Mouse (Mus musculus): ENCODE measurements at regions not wholly inside any gene's neighbourhood (a gene's known extent, or its start where the extent isn't known, plus 50 kb on each side); places are given as distances from the start of the nearest gene placed in this dataset.
A peak's percentile ranks its signal among the peaks of the same experiment; 100 is the strongest.

DNA sequence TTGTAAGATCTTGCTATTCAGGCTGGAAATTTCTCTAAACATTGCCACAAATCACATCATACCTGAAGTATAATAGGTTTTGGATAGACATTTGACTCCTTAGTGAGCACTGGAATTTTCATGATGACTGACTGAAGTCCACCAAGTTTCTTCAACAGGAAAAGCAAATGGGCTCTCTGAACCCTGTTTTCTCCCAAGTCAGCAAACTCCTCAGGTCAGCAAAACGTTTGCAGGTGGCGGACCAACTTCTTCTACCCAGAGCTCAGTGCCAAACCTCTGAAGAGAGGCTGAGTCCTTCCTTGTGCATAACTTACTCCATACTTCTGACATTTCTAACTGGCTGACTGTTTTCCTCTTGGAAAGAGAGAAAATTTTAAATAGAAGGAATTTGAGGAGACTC lies 164.2 kb upstream of the Phyhipl start:
- WGBS, result 78% methylated on average over 2 of the region's 2 CpGs
- no peak for TF ChIP-seq CTCF (IDR thresholded peaks at IDR 0.05; ENCODE audit: low read depth)
- H3K36me3 ChIP-seq (ENCODE audit: insufficient read depth, low read length), result no peaks in the 10 kb centered on the region
- H3K9ac ChIP-seq (replicated peaks; ENCODE audit: low read length), result no peak overlapping the region
- no peak overlapping the region for H3K4me3 ChIP-seq (ENCODE audit: low read length)
- H3K9me3 ChIP-seq (ENCODE audit: low read length), result no peaks in the 10 kb centered on the region
- no peaks in the 10 kb centered on the region for H3K4me1 ChIP-seq (ENCODE audit: insufficient read depth, low read length)
- DNase-seq (ENCODE audit: low spot score), result no peak
- ATAC-seq, result no peak
- H3K27me3 ChIP-seq (ENCODE audit: insufficient read depth, low read length), result no peaks in the 10 kb centered on the region
- H3K4me2 ChIP-seq (ENCODE audit: low read depth, low read length), result no peak overlapping the region
- H3K27ac ChIP-seq, result no peak overlapping the region

DNA sequence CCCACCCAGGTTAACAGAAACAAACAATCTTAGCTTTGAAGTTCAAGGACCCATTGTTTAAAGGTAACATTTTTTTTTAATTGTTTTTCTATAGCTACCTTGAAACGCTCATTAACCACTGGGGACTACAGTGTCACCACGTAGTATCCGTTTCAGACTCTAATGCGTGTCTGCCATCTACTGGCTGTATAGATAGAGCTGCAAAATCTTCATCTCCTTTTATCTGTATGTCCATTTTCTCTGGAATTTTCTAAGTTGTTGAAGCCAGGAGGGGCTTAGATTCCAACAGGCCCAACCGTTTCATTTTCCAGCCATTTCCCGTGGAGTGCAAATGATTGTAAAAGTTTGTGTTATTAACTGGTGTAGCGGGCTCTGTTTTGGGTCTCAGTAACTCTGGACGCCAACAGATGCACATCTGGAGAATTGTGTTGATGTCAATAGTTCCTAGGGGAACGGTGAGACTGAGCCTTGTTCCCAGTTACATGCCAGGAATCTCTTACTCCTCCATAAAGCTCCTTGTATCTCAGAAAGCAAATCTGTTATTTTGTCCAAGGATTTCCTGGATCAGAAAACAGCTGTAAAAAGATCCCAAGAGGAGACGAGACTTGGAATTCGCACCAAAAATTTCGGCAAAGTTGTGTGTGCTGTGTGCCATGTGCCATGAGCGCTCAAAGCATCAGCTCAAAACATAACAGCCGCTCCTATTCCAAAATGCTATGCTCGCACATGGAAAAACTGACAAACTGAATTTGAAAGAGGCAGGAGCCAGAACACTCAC lies 158.8 kb upstream of the Phyhipl start:
- peak; percentile 85 for TF ChIP-seq CTCF (IDR thresholded peaks at IDR 0.05; ENCODE audit: low read depth)

DNA sequence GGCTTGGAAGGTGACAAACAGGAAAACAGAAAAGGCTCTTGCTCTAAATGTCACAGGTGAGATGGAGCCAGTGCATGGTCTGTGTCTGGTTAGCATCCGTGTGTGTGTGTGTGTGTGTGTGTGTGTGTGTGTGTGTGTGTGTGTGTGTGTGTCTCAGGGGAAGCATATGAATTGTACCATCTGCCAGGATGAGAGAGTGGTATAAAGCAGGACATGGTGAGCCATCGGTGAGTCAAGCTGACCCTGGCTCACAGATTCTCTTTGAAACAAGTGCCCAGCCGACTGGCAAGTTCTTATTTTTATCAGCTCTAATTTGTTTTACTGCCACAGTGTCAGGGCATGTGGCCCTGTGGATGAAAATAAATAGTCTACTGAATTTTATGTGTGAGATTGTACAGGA lies 153.6 kb upstream of the Phyhipl start:
- no peak for ATAC-seq
- H3K9ac ChIP-seq (replicated peaks; ENCODE audit: low read length), result no peak overlapping the region

More for the DNA sequence above, 158.8 kb upstream of the Phyhipl start:
- H3K36me3 ChIP-seq (ENCODE audit: insufficient read depth, low read length), result no peaks in the 10 kb centered on the region
- 57% methylated on average over 15 of the region's 15 CpGs for WGBS
- no peak overlapping the region for H3K4me2 ChIP-seq (ENCODE audit: low read depth, low read length)
- no peaks in the 10 kb centered on the region for H3K27me3 ChIP-seq (ENCODE audit: insufficient read depth, low read length)
- no peaks in the 10 kb centered on the region for H3K9me3 ChIP-seq (ENCODE audit: low read length)
- DNase-seq (ENCODE audit: low spot score) (peak; percentile 87), ATAC-seq (0 out of 2 replicates have a peak, but pooled peaks have one; percentile 66)
- no peak overlapping the region for H3K4me3 ChIP-seq (ENCODE audit: low read length)
- no peaks in the 10 kb centered on the region for H3K4me1 ChIP-seq (ENCODE audit: insufficient read depth, low read length)
- no peak overlapping the region for H3K9ac ChIP-seq (replicated peaks; ENCODE audit: low read length)
- H3K27ac ChIP-seq, result no peak overlapping the region

DNA sequence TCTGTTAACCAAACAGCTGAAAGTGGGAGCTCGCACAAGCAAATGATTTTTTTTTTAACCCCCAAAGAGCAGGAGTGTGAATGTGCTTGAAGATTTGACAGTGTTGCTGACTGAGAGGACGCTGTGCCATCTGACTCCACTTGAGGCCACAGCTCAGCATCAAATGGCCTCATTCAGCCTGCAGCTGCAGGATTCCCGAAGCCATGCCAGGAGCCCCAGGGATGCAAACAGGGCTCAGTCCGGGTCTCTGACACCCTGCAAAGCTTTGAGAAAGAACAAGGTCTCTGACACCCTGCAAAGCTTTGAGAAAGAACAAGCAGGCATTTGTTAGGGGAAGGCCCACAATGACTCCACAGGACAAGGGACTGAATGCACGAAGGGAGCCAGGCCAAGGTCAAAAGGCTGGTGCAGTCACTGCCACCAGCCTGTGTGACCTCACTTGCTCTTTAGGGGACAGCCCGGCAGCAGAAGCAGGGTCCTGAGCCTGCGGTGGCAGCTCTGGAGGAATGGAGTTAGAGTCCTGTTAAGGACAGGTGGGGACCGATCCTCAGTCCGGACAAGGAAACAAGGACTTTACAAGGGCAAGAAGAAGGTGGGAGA lies 151.1 kb upstream of the Phyhipl start:
- no peaks in the 10 kb centered on the region for H3K4me1 ChIP-seq (ENCODE audit: insufficient read depth, low read length)
- no peaks in the 10 kb centered on the region for H3K27me3 ChIP-seq (ENCODE audit: insufficient read depth, low read length)
- no peaks in the 10 kb centered on the region for H3K9me3 ChIP-seq (ENCODE audit: low read length)
- no peak overlapping the region for H3K4me3 ChIP-seq (ENCODE audit: low read length)
- DNase-seq (ENCODE audit: low spot score) (peak; percentile 39), ATAC-seq (peak; percentile 69)
- H3K4me2 ChIP-seq (ENCODE audit: low read depth, low read length), result no peak overlapping the region
- H3K36me3 ChIP-seq (ENCODE audit: insufficient read depth, low read length), result no peaks in the 10 kb centered on the region
- H3K9ac ChIP-seq (replicated peaks; ENCODE audit: low read length), result no peak overlapping the region
- TF ChIP-seq CTCF (IDR thresholded peaks at IDR 0.05; ENCODE audit: low read depth), result no peak
- 26% methylated on average over 9 of the region's 9 CpGs for WGBS
- no peak overlapping the region for H3K27ac ChIP-seq

More for the DNA sequence above, 153.6 kb upstream of the Phyhipl start:
- no peaks in the 10 kb centered on the region for H3K27me3 ChIP-seq (ENCODE audit: insufficient read depth, low read length)
- DNase-seq (ENCODE audit: low spot score), result no peak
- 45% methylated on average over 3 of the region's 3 CpGs for WGBS
- H3K4me1 ChIP-seq (ENCODE audit: insufficient read depth, low read length), result no peaks in the 10 kb centered on the region
- no peak overlapping the region for H3K27ac ChIP-seq
- no peak overlapping the region for H3K4me2 ChIP-seq (ENCODE audit: low read depth, low read length)
- no peak overlapping the region for H3K4me3 ChIP-seq (ENCODE audit: low read length)
- no peak for TF ChIP-seq CTCF (IDR thresholded peaks at IDR 0.05; ENCODE audit: low read depth)
- H3K36me3 ChIP-seq (ENCODE audit: insufficient read depth, low read length), result no peaks in the 10 kb centered on the region
- no peaks in the 10 kb centered on the region for H3K9me3 ChIP-seq (ENCODE audit: low read length)

DNA sequence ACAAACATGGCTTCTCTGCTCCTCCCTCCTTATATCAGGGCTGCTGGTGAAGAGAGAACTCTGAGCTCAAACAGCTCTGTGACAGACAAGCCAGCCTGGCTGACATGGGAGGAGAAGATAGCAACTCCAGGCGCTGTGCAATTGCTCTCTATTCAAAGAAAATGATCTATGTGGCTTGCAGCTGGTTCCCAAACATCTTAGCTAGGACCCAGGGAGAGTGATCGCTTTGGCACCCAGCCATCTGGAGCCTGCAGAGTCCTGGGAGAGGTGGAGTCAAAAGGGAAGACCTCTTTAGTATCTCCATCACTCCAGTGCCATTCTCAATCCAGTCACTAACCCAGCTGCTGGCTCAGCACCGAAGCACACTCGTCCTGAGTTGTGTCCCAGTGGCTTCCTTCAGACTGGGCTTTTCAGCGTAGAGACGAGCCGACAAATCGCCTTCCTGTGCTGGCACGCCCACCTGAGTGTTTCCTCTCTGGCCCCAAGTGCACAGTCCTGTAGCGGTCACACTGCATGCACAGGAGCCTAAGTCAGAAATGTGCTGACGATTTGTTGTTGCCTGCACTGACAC lies 145.1 kb upstream of the Phyhipl start:
- H3K4me3 ChIP-seq (ENCODE audit: low read length), result no peak overlapping the region
- H3K36me3 ChIP-seq (ENCODE audit: insufficient read depth, low read length), result no peaks in the 10 kb centered on the region
- H3K27me3 ChIP-seq (ENCODE audit: insufficient read depth, low read length), result no peaks in the 10 kb centered on the region
- H3K27ac ChIP-seq, result peak overlapping the region; percentile 48; the same call in 1 of the 2 replicates
- H3K4me2 ChIP-seq (ENCODE audit: low read depth, low read length), result no peak overlapping the region
- no peak for TF ChIP-seq CTCF (IDR thresholded peaks at IDR 0.05; ENCODE audit: low read depth)
- 0 out of 2 replicates have a peak overlapping the region, but pooled peaks have one; percentile 37 for H3K9ac ChIP-seq (replicated peaks; ENCODE audit: low read length)
- H3K4me1 ChIP-seq (ENCODE audit: insufficient read depth, low read length), result peaks cover 10% of the 10 kb centered on the region; the same call in 1 of the 2 replicates
- DNase-seq (ENCODE audit: low spot score) (peak; percentile 40), ATAC-seq (peak; percentile 58)
- H3K9me3 ChIP-seq (ENCODE audit: low read length), result no peaks in the 10 kb centered on the region
- 40% methylated on average over 11 of the region's 11 CpGs for WGBS

DNA sequence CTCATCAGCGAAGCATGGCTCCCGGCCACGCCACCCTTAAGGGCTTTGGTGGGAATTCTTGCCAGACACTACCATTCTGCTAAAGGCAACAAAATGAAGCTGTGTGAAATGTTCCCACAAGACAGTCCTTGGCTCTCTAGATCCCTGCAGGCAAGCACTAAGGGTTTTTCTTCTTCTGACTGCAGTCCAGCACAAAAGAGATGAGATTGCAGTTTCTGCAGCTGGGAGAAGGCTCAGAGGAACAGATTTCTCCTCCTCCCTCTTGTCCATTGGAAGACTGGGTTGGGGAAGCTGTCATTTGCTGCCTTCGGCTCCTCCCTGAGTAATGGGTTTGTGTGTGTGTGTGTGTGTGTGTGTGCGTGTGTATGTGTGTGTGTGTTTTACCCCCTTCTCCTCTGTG lies 144.1 kb upstream of the Phyhipl start:
- no peaks in the 10 kb centered on the region for H3K36me3 ChIP-seq (ENCODE audit: insufficient read depth, low read length)
- H3K9ac ChIP-seq (replicated peaks; ENCODE audit: low read length), result no peak overlapping the region
- H3K4me3 ChIP-seq (ENCODE audit: low read length), result no peak overlapping the region
- H3K4me1 ChIP-seq (ENCODE audit: insufficient read depth, low read length), result peaks cover 10% of the 10 kb centered on the region; the same call in 1 of the 2 replicates
- 75% methylated on average over 5 of the region's 5 CpGs for WGBS
- no peaks in the 10 kb centered on the region for H3K27me3 ChIP-seq (ENCODE audit: insufficient read depth, low read length)
- peak overlapping the region; percentile 60 for H3K27ac ChIP-seq
- peak; percentile 59; the same call in 1 of the 2 replicates for ATAC-seq
- no peak for TF ChIP-seq CTCF (IDR thresholded peaks at IDR 0.05; ENCODE audit: low read depth)
- DNase-seq (ENCODE audit: low spot score), result peak; percentile 51
- H3K4me2 ChIP-seq (ENCODE audit: low read depth, low read length), result no peak overlapping the region
- H3K9me3 ChIP-seq (ENCODE audit: low read length), result no peaks in the 10 kb centered on the region

All from hindbrain, postnatal 0 days (tissue).